Mouse (Mus musculus): ENCODE data around the gene Cdk5rap1.

GRCm38 (mm10) chr2:154379103-154379502 lies 6.3 kb upstream of the Cdk5rap1 start:
- TF ChIP-seq CTCF (IDR thresholded peaks at IDR 0.05; ENCODE audit: borderline replicate concordance, control insufficient read depth, extremely low read depth, insufficient read depth, low read length, poor library complexity) (no peak), POLR2A (IDR thresholded peaks at IDR 0.05; ENCODE audit: control insufficient read depth, extremely low read depth, insufficient read depth, low read length, poor library complexity) (no peak)
